Mouse (Mus musculus) heart, embryonic 11.5 days (tissue): ENCODE data around the gene Spats2. TPM values are rescaled to one million over a fixed set of nuclear protein-coding genes. Genes with fewer than 3 reads are reported as not detected.

Experiments
- ATAC-seq: fragments of 200-750 bp; cut with Nextera tagmentation; replicated peaks from 2 replicates; pipeline ENCODE4 v1.8.0; 2017; ENCODE audit warnings: moderate library complexity; ENCODE audit not compliant: insufficient number of reproducible peaks, low FRiP score, low TSS enrichment
- H3K27ac ChIP-seq: fragments of 300-500 bp; sonication (generic); 2 replicates; pipeline ENCODE4 v1.5.1; 2014; ENCODE audit warnings: mild to moderate bottlenecking, low read depth, low read length
- H3K27me3 ChIP-seq: fragments of 300-500 bp; sonication (generic); 2 replicates; pipeline ENCODE4 v1.6.1; 2014; ENCODE audit warnings: mild to moderate bottlenecking, low read length, mixed read lengths; ENCODE audit not compliant: control insufficient read depth, insufficient read depth
- H3K36me3 ChIP-seq: fragments of 300-500 bp; sonication (generic); 2 replicates; pipeline ENCODE4 v1.6.1; 2014; ENCODE audit warnings: mild to moderate bottlenecking, low read length, moderate library complexity, mixed read lengths; ENCODE audit not compliant: control insufficient read depth, insufficient read depth
- H3K4me1 ChIP-seq: fragments of 300-500 bp; sonication (generic); 2 replicates; pipeline ENCODE4 v1.6.1; 2014; ENCODE audit warnings: low read length; ENCODE audit not compliant: control insufficient read depth, insufficient read depth
- H3K4me2 ChIP-seq: fragments of 300-500 bp; sonication (generic); 2 replicates; pipeline ENCODE4 v1.6.1; 2014; ENCODE audit warnings: mild to moderate bottlenecking, moderate library complexity
- H3K4me3 ChIP-seq: fragments of 300-500 bp; sonication (generic); 2 replicates; pipeline ENCODE4 v1.5.1; 2014; ENCODE audit warnings: low read depth, low read length
- H3K9ac ChIP-seq: fragments of 300-500 bp; sonication (generic); 2 replicates; pipeline ENCODE4 v1.6.1; 2014; ENCODE audit warnings: mild to moderate bottlenecking, low read depth, low read length, moderate library complexity
- H3K9me3 ChIP-seq: fragments of 300-500 bp; sonication (generic); replicated peaks from 2 replicates; pipeline ENCODE4 v1.6.1; 2016; ENCODE audit warnings: low read length; ENCODE audit not compliant: control insufficient read depth
- WGBS: fragments of 180-500 bp; shearing (Covaris S2); extraction: QIAGEN DNeasy Blood & Tissue Kit; methylation state at CpG from one replicate; pipeline ENCODE4 v1.1.7; 2014; ENCODE audit not compliant: insufficient replicate concordance; 5-methylcytosine and 5-hydroxymethylcytosine counted together
- polyA plus RNA-seq: library from polyadenylated mRNA; unstranded; fragments of >200 nt; fragmentation: Nextera tagmentation; extraction: Ambion mirVana; gene quantifications from 2 replicates; pipeline ENCODE4 v1.2.1, GENCODE M21; 2014

Spats2 gene
- polyA plus RNA-seq, 1 experiment from 2014 or later: 45.2 TPM

DNA sequence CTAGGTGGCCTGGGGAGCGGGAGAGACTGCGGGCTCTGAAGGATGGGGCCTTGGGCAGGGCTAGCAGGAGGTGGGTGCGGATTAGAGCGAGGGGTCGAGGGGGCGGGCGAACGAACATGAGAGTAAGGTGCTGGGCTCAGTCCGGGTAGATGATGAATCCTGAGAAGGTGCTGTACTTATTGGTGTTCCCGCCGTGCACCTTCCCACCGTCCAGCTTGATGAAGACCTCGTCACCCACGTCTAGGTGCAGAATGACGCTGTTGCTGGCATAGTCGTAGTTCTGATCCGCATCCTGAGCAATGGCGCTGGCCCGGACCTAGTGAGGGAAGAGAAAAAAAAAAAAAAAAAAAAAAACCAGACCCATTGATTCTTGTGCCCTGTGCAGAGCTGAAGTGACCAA, 41.1 kb upstream of the Spats2 start:
- ATAC-seq: no peak
- no peak overlapping the region for H3K9ac ChIP-seq
- peaks cover 19% of the 10 kb centered on the region for H3K4me1 ChIP-seq
- H3K4me2 ChIP-seq: peak overlapping the region; percentile 47
- peaks cover 65% of the 10 kb centered on the region for H3K27me3 ChIP-seq
- WGBS: 7% methylated on average over 19 of the region's 19 CpGs
- H3K4me3 ChIP-seq: peak overlapping the region; percentile 22; the same call in 1 of the 2 replicates
- peaks cover 6% of the 10 kb centered on the region for H3K36me3 ChIP-seq
- H3K27ac ChIP-seq: no peak overlapping the region
- H3K9me3 ChIP-seq: no peaks in the 10 kb centered on the region

DNA sequence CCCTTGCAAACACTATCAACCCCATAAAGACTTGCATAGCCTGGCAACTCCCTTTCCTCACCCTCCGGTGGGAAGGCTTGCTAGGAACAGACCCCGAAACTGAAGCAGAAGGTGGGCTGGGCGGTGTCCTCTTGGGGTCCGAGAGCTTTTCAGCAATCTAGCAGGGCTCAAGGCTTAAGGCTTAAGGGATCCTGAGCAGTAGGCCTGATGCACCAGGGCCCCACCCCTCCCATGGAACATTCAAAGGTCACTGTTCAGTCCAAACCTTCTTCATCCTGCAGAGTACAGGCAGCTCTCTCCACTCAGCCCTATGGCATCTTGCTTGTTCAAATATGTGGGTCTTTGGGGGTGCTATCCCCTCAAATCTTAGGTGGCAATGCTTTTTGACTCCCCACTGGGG, 39.7 kb upstream of the Spats2 start:
- H3K4me1 ChIP-seq: peaks cover 19% of the 10 kb centered on the region
- ATAC-seq: no peak
- no peak overlapping the region for H3K4me3 ChIP-seq
- H3K27ac ChIP-seq: no peak overlapping the region
- H3K4me2 ChIP-seq: no peak overlapping the region
- peaks cover 79% of the 10 kb centered on the region for H3K27me3 ChIP-seq
- 67% methylated on average over 4 of the region's 4 CpGs for WGBS
- H3K36me3 ChIP-seq: peaks cover 6% of the 10 kb centered on the region; the same call in 1 of the 2 replicates
- H3K9me3 ChIP-seq: no peaks in the 10 kb centered on the region
- H3K9ac ChIP-seq: no peak overlapping the region

DNA sequence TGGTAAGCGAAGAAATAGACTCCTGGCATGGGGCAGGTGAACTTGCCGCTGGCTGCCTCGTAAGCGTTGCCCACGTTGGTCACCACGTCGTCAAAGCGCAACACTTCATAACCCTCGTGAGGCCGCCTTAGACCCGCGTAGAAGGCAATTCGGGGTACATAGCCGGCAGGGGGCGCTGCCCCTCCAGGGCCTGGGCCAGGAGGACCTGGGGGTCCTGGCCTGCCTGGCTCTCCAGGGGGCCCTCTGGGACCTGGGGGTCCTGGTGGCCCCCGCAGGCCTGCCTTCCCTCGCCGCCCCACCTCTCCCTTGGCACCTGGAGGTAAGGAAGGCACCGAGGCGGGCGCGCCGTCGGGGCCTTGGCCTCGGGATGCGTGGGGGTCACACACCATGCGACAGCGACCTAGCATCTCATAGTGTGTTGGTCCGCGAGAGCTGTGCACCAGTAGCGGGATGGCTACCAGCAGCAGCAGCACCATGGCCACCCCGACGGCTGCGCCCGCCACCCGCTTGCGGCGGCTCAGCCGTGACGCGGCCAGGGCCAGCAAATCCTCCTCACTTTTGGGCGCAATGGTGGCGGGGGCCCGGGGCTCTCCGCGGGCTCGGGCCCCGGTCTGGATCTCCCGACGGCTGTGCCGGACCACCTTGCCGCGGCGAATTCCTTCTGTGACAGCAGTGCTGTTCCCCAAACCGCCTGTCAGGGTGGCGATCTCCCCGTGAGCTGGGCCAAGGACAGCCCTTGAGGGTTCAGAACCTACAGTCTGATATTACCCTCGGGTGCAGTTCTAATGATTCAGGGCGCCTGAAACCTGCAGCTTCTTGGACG, 38.3 kb upstream of the Spats2 start, which contains the start of gene C1ql4:
C1ql4 (minus strand) TSS at position 565 of the 823 bp plus-strand sequence.
- Histone ChIP-seq H3K27me3 (peaks cover 92% of the 10 kb centered on the region), H3K4me2 (peak within 1 kb of the TSS; percentile 62), H3K36me3 (peaks cover 3% of the 10 kb centered on the region; the same call in 1 of the 2 replicates), H3K9ac (0 out of 2 replicates have a peak within 1 kb of the TSS, but pooled peaks have one; percentile 34), H3K27ac (no peak within 1 kb of the TSS), H3K9me3 (no peaks in the 10 kb centered on the region), H3K4me1 (peaks cover 19% of the 10 kb centered on the region), H3K4me3 (peak within 1 kb of the TSS; percentile 36)
- WGBS: 8% methylated on average over 60 of the region's 60 CpGs
- ATAC-seq: no peak

DNA sequence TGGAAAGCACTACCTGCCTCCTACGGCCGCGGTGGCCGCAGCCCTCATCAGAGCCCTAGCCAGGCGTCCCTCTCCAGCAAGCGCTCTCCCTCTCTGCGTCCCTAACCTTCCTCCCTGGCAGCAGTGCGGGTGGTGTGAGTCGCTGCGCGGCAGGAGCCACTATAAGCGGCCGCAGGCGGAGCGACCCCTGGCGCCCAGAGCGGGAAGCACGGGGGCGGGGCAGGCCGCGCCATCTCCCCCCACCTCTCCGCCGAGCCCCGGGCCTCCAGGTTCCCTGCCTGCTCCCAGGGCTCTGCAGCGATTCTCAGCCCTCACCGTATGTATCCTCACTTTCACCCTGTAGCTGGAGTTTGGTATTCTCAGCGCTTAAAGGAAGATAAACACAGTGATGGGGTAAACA, 37.4 kb upstream of the Spats2 start:
- H3K27me3 ChIP-seq: peaks cover 97% of the 10 kb centered on the region
- peak; percentile 51; the same call in 1 of the 2 replicates for ATAC-seq
- H3K27ac ChIP-seq: no peak overlapping the region
- peak overlapping the region; percentile 36 for H3K4me3 ChIP-seq
- H3K9ac ChIP-seq: 0 out of 2 replicates have a peak overlapping the region, but pooled peaks have one; percentile 34
- peak overlapping the region; percentile 62 for H3K4me2 ChIP-seq
- no peaks in the 10 kb centered on the region for H3K36me3 ChIP-seq
- under 1% methylated on average over 27 of the region's 27 CpGs for WGBS
- H3K4me1 ChIP-seq: peaks cover 19% of the 10 kb centered on the region
- no peaks in the 10 kb centered on the region for H3K9me3 ChIP-seq

DNA sequence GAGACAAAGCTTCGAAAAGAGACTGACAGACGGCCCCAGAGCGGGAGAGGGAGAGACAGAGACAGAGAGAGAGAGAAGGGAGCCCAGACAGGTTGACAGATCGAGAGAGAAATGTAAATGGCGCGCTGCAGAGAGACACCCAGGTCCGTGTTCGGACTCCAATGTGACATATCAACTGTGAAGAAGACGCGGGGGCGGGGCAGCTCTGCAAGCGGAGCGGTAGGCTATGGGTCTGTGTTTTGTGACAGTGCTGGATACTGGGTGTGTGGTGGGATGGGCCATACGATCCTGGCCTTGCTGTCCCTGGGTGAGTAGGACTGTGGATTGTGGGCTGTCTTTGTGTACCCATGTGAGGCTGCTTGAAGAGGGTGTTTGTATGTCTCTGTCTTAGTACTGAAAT, 36.6 kb upstream of the Spats2 start:
- H3K4me1 ChIP-seq: peaks cover 18% of the 10 kb centered on the region
- no peaks in the 10 kb centered on the region for H3K36me3 ChIP-seq
- ATAC-seq: no peak
- no peak overlapping the region for H3K27ac ChIP-seq
- peak overlapping the region; percentile 62 for H3K4me2 ChIP-seq
- no peak overlapping the region for H3K9ac ChIP-seq
- H3K27me3 ChIP-seq: peaks cover 97% of the 10 kb centered on the region
- 11% methylated on average over 14 of the region's 14 CpGs for WGBS
- H3K9me3 ChIP-seq: no peaks in the 10 kb centered on the region
- H3K4me3 ChIP-seq: peak overlapping the region; percentile 27

DNA sequence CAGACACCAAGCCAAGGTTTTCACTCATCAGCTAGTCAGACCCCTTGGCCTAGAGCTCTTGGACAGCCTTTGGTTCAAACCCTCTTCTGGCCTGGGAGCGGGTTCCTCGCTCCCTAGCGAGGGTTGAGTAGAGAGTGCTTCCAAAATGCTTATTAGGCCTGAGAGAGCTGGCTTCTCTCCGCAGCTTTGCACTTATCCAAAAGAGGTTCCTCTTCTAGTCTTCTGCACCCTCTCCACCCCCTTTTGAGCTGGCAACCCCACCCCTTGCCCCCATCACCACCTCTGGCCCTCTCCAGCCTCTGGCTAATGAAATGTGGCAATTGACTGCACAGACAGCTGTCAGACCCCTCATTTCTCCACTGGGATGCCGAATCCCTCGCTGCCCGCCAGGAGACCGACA, 32.8 kb upstream of the Spats2 start, which contains the start of gene Dnajc22:
Dnajc22 (plus strand) TSS at position 301 of the 400 bp plus-strand sequence.
- peak within 1 kb of the TSS; percentile 45 for H3K4me3 ChIP-seq
- peaks cover 24% of the 10 kb centered on the region for H3K4me1 ChIP-seq
- no peak within 1 kb of the TSS for H3K27ac ChIP-seq
- H3K9me3 ChIP-seq: no peaks in the 10 kb centered on the region
- H3K4me2 ChIP-seq: peak within 1 kb of the TSS; percentile 70
- H3K27me3 ChIP-seq: peaks cover 94% of the 10 kb centered on the region
- no peak for ATAC-seq
- WGBS: 23% methylated on average over 8 of the region's 8 CpGs
- peak within 1 kb of the TSS; percentile 6; the same call in 1 of the 2 replicates for H3K9ac ChIP-seq
- H3K36me3 ChIP-seq: no peaks in the 10 kb centered on the region

DNA sequence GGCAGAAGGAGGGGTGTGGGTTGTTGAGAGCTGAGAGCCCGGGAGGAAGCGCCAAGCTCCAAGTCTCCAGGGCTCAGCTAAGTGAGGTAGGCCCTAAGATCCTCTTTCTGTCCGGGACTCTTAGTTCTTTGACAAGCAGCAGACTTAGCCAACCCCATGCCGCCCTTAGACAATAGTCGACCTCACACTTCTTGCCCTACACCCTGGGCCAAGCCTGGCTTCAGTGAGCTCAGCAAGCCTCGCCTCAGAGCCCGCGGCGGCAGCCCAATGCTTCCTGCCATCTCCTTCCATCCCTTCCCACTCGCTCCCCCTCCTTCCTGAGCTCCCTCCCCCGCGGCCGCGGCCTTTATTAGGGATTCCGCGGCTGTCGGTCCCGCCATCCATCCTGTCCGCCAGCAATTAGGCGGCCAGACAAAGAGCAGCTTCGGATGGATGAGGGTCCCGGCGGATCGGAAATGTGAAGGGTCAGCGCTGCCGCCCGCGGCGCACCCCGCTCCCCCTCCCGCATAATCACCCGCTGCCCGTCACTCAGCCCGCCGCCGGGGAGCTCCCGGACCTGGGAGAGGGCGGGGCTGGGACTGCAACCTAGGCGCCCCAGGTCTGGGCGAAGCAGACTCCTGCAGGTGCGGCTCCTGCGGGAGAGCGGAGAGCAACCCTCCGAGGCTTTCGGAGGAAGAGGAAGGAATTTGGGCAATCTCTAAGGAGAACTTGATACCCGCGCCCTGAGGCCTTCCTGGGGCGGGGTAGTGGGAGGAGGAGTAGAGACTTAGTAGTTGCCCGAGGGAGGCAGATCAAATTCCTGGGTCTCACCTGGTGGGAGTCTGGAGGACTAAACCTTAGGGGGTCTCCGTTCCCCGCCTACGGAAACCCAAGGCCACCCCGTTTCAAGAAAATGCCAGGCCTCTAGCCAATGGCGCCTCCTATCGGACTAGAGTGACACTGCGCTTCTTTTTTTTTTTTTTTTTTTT, 32.1 kb upstream of the Spats2 start:
- Histone ChIP-seq H3K4me2 (peak overlapping the region; percentile 70), H3K27ac (no peak overlapping the region), H3K9ac (peak overlapping the region; percentile 6; the same call in 1 of the 2 replicates), H3K4me3 (peak overlapping the region; percentile 45), H3K36me3 (no peaks in the 10 kb centered on the region), H3K27me3 (peaks cover 94% of the 10 kb centered on the region), H3K9me3 (no peaks in the 10 kb centered on the region), H3K4me1 (peaks cover 22% of the 10 kb centered on the region)
- no peak for ATAC-seq
- WGBS: under 1% methylated on average over 56 of the region's 56 CpGs

DNA sequence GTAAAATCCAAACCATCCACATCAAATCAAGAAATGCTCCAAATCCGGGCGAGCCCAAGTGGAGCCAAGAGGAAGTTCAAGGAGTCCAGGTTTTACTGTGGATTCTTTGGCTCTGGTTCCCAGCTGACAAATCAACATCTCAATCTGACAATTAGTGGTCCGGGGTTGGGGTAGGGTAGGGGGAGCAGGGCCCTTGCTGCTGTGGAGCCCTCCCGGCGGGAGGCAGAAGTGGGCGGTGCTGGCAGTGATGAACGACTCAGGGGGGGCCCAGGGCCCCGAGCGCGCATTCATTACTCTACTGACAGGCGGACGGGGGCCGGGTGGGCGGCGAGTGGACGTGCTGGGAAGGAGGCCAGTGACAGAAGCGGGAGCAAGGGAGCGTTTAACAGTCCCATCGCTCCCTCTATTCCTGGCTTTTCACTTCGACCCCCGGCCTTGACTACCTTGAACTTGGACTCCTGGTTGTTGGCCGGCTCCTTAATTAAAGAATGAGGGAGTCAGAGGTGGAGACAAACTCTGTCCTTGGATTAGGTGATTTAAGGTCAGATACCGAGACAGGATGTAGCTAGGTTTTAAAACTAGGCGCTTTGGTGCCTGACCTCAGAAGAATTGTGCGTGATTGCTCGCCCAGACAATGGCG, 31.0 kb upstream of the Spats2 start:
- H3K9ac ChIP-seq: no peak overlapping the region
- H3K27ac ChIP-seq: no peak overlapping the region
- H3K27me3 ChIP-seq: peaks cover 89% of the 10 kb centered on the region
- ATAC-seq: 0 out of 2 replicates have a peak, but pooled peaks have one; percentile 24
- H3K4me2 ChIP-seq: peak overlapping the region; percentile 16
- peaks cover 18% of the 10 kb centered on the region for H3K4me1 ChIP-seq
- 0 out of 2 replicates have a peak overlapping the region, but pooled peaks have one; percentile 14 for H3K4me3 ChIP-seq
- 2% methylated on average over 27 of the region's 27 CpGs for WGBS
- H3K9me3 ChIP-seq: no peaks in the 10 kb centered on the region
- no peaks in the 10 kb centered on the region for H3K36me3 ChIP-seq
